Mouse (Mus musculus) cerebellum, adult 18-20 months (tissue): ENCODE results near the gene Timeless.
"Not testable (repeated sequence)": the region's sequence is repeated elsewhere in the genome, so short reads cannot be mapped to it uniquely, and the experiment has no call there.

Experiments used
- DNase-seq, 2 experiments: peaks; one replicate each; pipeline ENCODE4 v3.0.0; 2021

Timeless gene

DNA sequence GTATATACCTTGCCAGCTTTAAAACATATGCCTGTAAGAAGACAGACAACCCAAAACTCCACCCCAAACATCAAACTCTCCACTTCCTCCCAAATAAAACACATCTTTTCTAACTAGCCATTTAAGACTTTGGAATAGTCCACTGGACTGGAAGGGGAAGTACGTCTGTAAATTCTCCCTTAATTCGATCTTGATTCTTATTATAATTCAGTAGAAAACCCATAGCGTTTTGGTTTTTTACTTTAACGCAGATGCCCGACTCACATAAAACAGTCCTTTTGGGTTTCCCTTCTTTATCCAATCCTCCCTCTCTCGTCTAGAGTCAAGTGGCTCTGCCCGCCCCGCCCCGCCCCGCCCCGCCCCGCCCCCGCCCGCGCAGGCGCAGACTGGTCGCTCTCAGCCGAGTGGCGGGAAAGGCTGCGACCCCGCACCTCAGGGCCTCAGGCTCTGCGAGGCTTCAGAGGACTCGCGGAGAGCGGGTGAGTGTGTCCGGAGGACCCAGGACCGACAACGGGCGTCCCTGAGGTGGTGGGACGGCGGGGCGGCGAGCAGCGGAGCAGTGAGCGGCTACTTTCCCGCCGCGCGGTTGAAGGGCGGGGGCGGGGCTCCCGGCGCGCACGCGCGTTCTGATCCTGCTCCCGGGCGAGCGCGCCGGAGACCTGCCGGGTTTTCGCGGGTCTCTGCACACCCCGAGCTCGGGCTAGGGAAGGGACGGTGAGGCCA, at the start of gene Timeless:
TSS of gene Timeless (plus strand) at position 369 of the 723 bp plus-strand sequence.
- peak; percentile 83 to 95 for DNase-seq

DNA sequence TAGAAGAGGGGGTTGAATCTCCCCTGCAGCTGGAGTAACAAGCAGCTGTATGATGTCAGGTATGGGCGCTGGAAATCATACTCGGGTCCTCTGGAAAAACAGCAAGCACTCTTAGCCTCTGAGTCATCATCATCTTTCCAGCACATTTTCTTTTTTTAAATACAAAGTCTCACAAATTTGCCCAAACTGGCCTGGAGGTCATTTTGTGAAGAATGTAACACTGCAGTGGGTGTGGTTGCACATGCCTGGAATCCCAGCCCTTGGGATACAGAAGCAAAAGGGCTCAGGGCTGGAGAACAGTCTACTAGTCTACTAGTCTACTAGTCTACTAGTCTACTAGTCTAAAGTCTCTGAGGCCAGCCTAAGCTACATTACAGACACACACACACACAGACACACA, 47.6 kb upstream of the Timeless start:
- no peak for DNase-seq

DNA sequence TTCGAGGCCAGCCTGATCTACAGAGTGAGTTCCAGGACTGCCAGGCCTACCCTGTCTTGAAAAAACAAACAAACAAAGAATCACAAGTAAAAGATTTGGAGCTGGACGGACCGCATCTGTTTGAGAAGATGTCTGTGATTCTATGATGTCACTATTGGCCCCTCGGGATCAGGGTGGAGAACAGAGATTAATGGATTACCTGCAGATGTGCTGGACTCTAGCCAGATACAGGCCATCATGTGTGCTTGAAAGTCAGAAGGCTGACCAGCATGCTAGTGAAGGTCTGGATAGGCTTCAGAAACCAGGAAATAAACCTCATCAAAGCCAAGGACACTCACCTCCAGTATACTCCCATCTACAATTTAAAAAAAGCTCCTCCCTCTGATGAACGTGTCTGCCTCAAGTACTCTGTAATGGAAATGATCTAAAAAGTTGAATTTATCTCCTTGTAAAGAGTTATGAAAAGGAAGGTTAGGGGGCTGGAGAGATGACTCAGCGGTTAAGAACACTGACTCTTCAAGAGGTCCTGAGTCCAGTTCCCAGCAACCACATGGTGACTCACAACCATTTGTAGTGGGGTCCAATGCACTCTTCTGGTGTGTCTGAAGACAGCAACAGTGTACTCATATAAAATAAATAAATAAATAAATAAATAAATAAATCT, 46.5 kb upstream of the Timeless start:
- no peak for DNase-seq

DNA sequence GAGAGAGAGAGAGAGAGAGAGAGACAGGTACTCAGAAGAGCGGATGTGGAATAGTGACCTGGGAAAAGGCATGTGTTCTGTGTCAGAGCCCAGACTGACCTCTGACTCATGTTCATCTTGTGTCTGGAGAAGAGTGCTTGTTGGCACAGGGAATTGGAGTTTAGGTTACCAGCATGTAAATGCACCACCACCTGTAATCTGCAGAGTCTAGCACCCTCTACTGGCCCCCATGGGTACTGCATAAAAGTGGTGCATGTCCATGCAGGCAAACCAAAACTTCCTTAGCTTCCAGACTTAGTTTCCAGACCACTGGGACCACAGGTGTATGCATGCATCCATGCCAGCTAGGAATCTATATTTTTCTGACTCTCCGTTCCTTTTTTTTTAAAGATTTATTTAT, 45.9 kb upstream of the Timeless start:
- DNase-seq = peak; percentile 75 to 82

DNA sequence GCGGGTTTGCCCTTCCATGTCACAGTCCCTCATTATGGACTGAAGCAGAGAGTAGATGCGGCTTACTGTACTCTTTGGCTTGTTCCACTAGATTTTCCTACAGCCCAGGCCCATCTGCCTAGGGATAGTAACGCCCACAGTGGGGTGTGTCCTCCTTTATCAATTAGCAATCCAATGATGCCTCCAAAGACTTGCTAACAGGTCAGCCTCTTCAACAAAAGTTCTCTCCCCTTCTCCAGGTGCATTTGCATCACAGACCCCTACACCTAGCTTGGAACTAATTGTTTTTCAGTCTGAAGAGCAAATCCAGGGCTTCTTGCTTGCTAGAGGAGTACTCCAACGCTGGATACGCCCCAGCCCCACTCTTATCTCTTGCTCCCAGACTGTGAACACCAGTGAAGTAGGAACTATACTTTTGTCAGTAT, 44.7 kb upstream of the Timeless start:
- DNase-seq = no peak

DNA sequence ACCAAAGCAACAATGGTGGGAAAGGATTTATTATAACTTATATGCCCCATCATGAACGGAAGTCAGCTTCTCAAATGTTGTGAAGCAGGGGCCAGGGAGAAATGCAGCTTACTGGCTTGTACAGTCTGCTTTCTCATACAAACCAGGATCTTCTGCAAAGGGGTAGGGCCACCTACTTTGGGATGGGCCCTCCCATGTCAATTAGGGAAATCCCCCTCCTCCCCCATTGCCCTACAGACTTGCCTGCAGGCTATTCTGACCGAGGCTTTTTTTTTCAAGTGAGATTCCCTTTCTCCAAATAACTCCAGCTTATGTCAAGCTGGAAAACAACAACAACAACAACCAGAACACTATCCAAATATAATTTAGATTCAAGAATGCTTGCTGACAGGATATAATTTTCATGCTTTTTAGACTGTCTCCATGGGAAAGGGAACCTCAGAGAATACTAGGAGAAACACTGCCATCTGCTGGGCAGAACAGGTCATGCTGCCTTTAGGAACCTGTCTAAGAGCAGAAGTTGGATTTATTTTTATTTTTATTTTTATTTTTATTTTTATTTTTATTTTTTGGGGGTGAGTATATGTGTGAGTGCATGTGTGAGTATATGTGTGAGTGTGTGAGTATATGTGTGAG, 43.5 kb upstream of the Timeless start:
- peak; percentile 78 to 81 for DNase-seq

DNA sequence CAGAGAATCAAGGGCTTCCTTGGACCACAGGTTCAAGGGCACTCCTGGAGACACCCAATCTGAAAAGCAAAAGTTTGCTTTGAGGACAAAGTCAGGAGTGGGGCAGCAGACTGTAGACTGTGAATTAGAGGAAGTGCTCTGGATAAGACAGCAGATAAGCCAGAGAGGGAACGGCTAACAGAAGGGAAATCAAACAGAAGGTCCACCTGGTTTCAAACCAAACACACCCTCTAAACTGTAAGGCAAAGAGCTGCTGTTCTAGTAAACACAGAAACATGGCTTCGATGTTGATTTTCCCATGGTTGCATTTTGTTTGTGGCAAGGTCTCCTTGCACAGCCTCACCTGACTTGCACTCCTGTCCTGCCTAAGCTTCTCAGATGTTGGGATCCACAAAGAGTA, 40.4 kb upstream of the Timeless start:
- DNase-seq = no peak

DNA sequence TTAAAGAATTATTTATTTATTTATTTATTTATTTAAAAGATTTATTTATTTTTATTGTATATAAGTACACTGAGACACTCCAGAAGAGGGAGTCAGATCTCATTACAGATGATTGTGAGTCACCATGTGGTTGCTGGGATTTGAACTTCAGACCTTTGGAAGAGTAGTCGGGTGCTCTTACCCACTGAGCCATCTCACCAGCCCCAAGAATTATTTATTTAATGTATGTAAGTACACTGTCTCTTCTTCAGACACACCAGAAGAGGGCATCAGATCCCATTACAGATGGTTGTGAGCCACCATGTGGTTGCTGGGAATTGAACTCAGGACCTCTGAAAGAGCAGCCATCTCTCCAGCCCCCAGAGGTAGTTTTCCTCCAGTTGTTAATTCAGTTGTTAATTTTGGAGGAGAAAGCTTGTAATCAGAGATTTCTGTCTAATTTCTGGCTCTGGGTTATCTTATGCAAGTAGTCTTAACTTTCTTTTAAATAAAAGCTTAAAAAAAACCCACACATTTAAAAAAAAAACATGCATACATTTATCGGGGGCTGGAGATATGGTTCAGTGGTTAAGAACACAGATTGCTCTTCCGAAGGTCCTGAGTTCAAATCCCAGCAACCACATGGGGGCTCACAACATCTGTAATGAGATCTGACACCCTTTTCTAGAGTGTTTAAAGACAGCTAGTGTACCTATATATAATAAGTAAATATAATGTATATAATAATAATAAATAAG, 39.7 kb upstream of the Timeless start:
- DNase-seq = not testable (repeated sequence)

DNA sequence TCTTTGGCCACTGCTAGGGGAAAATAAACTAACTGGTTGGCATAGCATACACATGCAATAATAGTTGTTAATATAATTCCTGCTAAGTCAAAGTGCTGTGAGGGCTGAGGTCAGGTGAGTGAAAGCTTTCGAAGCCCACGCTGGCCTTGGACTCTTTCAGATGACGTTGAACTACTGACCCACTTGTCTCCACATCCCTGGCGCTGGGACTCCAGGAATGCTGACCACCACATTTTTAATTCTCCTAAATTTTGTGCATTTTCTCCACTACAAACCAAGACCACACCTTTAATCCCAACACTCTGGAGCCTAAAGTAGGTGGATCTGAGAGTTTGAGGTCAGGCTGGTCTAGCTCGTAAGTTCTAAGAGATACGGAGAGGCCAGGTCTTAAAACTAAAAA, 38.8 kb upstream of the Timeless start:
- no peak for DNase-seq

DNA sequence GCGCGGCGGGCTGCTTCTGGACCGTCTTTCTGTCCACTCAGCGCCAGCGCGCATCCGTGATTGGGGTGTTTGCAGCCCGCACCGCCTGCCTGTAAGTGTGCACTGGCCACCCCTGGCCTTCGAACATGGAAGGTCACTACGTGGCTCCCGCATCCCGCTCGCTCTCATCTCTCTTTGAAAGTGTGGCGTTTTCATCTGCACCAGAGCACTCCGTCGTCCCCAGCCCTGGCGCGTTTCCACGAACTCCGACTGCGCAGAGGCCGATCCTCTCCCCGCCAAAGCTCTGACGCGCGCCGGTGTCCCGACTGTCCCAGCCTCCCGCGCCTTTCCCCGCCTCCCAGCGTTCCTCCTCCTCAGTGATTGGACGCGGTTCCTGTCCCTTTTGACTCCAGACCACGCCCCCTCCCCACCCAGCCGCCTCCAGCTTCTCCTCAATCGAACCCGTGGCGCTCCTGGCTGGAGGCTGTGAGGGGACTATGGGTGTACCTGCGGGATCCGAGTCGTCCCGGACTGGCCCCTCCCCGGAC, 37.8 kb upstream of the Timeless start, which contains the start of gene Gls2:
TSS of gene Gls2 (plus strand) at position 434 of the 527 bp plus-strand sequence.
- DNase-seq = peak; percentile 99 to 100

DNA sequence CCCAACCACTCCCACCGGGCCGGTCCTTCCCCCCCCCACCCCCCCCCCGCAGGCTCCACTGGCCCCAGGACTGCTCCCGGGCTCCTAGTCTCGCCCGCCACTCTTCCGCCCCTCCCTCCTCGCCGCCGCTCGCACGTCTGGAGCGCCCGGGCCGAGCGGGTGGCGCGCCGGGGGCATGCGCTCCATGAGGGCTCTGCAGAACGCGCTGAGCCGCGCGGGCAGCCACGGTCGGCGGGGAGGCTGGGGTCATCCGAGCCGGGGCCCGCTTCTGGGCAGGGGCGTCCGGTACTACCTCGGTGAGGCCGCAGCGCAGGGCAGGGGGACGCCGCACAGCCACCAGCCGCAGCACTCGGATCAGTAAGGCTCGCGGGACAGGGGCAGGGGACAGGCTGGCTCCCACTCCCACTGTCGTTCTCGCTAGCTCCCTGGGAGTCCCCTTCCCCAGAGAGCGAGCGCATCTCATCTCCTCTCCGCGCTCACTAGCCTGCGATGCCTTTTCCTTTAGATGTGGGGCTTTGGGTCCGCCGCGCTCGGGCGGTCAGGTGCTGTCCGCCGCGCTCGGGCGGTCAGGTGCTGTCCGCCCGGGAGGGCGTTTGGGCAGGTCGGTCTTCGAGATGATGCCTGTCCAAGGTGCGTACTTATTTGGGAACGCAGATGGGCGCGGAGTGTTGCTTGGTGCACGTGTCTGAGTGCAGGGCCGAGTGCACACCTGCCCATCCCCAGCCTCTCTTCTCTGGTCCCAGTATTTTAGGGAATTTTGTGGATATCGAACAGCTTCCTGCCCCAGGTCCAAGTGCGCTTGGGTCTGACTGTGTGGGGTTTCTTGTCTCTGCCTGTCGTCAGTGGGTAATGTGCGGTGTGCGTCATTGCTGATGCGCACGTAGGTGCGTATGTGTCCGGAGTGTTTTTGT, 37.1 kb upstream of the Timeless start:
- DNase-seq = peak; percentile 67 to 81

DNA sequence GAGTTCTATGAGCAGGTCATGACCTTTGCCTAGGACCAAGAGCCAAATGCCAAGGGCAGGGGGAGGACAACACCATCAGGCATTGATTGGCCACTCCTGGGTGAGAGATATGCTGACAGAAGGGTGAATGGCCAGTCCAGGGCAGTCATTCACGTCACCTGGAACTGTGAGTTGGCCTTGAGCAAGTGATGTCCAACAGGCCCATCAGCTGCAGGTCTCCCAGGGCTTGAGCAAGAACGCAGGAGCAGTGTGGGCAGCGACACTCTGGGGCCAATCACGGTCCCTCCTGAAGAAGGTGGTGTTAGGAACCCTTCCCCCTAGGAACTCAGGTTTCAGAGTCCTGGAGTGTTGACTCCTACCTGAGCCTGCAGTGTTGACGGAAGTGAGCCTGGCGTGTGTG, 30.0 kb upstream of the Timeless start:
- no peak for DNase-seq

DNA sequence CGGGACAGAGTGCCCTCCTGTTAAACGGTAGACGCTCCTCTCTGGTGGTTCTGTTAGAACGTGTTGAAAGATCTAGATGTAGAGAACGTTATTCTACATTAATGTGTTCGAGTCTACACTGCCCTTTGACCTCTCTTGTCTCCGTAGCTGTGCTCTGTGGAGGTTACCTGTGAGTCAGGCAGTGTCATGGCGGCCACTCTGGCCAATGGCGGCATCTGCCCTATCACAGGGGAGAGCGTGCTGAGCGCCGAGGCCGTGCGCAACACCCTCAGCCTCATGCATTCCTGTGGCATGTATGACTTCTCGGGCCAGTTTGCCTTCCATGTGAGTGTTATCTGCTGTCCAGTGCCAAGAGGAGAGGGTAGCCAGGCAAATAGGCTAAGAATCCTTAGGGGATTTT, 26.9 kb upstream of the Timeless start:
- no peak for DNase-seq

DNA sequence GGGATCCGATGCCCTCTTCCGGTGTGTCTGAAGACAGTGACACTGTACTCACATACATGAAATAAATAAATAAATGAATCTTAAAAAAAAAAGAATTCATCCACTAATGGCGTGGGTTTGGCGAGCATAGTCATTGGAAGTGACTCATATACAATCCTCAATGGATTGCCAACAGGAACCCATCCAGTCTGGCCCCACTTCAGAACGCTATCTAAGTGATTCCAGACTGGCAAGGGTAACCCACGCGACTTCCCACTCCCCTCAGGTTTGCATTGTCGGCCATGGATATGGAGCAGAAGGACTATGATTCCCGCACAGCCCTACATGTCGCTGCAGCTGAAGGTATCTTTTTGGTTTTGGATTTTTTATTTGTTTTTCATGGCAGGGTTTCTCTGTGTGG, 23.5 kb upstream of the Timeless start:
- no peak for DNase-seq

DNA sequence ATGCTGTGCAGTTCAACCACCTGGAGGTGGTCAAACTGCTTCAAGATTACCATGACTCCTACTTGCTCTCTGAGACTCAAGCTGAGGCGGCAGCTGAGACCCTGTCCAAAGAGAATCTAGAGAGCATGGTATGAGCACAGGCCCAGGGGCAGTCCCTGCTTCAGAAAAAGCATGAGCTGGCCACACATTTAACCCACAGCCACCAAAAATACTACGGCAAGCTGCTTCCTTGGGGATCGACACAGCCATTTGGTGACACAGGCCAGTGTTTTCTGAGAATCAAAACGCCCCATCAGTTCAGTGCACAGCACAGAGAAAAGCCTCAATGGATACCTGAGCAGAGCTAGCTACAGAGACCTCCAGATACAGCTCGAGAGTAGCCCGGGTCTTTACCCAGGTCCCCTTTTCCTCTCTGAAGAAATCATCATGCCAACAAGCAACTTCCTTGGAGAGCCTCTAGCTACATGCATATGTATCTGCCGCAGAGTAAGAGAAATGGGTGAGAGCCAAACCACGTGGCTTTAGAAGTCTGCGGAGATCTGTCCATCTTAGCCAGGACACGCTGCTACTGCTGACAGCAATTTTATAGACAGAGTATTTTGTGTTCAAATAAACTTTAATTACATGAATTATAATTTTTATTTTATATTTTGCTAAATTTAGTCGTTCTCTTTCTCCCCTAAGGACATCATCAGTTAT, 22.4 kb upstream of the Timeless start:
- no peak for DNase-seq

DNA sequence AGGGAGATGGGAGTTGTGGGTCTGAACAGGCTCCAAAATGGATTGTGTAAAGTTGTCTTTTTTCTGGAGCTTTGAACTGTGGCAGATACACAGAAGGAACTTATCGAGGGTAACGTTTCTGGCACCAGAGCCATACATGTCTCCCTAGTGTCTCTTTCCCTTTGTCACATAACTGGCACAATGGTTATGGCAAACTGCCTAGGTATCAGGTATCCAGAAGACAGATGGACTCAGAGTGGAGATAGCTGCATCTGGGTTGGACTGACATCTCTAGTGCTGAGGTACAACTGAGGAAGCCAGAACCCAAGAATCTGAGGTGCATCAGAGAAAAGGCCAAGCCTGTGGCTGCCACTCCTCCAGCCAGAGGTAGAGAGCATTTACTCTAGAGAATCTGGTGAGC, 21.7 kb upstream of the Timeless start:
- no peak for DNase-seq

DNA sequence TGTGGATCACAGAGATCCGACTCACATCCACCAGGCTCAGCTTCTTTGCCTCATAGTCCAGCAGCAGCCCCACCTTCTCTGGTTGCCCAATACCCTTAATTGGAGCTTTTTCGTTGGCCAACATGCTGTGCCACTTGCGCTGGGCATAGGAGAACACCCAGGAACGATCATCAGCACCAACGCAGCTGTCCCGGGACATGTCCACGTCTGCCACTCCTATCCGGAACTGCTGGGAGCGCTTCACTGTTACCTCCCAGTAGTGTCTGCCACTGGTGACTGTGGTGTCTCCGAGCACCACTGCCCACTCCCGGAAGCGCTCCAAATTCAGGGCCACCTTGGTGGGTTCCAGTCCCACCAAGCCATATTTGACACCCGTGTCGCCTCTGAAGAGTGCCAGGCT, 20.9 kb upstream of the Timeless start:
- DNase-seq = peak in 1 of 2 experiments; percentile 32

DNA sequence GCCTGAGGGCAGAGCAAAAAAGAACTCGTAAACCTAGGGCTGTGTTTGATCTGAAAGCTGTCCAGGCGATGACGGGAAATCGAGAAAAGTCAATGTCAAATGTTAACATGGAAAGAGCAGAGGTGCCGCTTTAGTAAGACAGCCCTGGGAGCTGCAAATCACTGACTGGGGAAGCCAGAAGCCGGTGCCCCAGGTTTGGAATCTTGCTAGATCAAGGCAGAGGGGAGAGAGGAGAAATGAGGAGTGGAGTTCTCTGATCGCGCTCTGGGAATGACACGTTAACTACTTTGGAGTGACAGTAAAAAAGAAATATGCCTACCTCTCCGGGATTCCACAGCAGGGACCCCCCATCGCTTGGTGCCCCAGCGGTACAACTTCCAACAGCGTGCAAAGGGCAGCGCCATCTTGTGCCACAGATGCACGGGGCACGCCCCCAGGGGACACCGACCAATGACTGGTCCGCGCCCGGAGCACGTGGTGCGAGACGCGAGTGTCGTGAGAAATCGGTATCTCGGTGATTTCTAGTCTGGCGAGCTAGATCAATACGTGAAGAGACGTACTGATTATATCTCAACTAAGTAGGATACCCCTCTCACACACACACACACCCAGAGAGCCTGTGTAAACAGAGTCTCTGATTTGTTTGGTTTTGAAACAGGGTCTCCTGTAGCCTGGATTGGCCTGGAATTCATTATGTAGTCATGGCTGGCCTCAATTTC, 20.3 kb upstream of the Timeless start, which contains the start of gene Spryd4:
TSS of gene Spryd4 (minus strand) at position 418 of the 719 bp plus-strand sequence.
- DNase-seq = peak; percentile 90 to 93

DNA sequence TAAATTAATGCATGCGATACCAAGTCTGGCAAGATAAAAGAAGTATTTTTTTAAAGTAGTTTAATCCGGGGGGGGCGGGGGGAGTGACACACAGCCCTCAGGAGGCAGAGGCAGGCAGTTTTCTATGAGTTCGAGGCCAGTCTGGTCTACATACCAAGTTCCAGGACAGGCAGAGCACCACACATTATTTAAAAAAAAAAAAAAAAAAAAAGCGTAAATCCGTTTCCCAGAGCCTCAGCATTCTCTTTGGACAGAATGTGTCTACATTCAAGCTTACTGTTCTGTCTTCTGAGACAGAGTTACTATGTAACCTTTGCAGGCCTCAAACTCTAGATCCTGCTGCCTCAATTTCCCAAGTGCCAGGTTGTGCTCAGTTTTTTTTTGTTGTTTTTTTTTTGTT, 19.7 kb upstream of the Timeless start:
- no peak for DNase-seq

DNA sequence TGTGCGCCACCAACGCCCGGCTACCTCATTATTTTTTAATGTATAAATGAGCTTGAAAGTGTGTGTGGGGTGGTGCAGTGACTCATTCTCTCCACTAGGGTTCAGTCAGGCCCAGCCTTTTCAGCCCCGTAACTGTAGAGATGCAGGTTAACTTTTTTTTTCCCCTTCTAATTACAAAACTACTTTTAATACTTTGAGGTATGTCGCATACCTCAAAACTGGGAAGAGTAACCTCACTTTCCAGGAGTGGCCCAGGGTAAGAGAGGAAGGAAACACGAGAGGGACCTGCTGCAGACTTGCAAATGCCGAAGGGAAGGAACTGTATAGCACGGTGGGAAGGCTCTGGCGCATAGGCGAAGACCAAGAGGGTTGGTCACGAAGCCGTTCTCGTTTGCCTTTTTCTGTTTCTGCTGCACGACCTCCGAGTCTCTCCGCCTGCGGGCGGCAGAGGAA, 19.0 kb upstream of the Timeless start:
- peak; percentile 80 to 82 for DNase-seq
